Mouse (Mus musculus) lung, embryonic 14.5 days (tissue): ENCODE measurements around the gene Tmem217. TPM values are rescaled to one million over a fixed set of nuclear protein-coding genes. Genes with fewer than 3 reads are reported as not detected.
A peak's percentile ranks its signal among the peaks of the same experiment; 100 is the strongest.
"Not testable (repeated sequence)": the region's sequence is repeated elsewhere in the genome, so short reads cannot be mapped to it uniquely, and the experiment has no call there.

Experiments
- ATAC-seq: fragments of 200-750 bp; cut with Nextera tagmentation; 2 replicates; pipeline ENCODE4 v1.8.0; 2017; ENCODE audit warnings: mild to moderate bottlenecking, moderate TSS enrichment, moderate library complexity; ENCODE audit not compliant: insufficient read depth
- DNase-seq: peaks from one replicate; pipeline ENCODE4 v3.0.0-alpha.2; 2015
- H3K27ac ChIP-seq: fragments of 300-500 bp; sonication (generic); 2 replicates; pipeline ENCODE4 v1.5.1; 2014; ENCODE audit warnings: low read depth, mild to moderate bottlenecking, moderate library complexity
- H3K27me3 ChIP-seq: fragments of 300-500 bp; sonication (generic); 2 replicates; pipeline ENCODE4 v1.6.1; 2014; ENCODE audit warnings: low read length, control low read depth; ENCODE audit not compliant: insufficient read depth
- H3K36me3 ChIP-seq: fragments of 300-500 bp; sonication (generic); 2 replicates; pipeline ENCODE4 v1.6.1; 2014; ENCODE audit warnings: control low read depth; ENCODE audit not compliant: insufficient read depth
- H3K4me1 ChIP-seq: fragments of 300-500 bp; sonication (generic); 2 replicates; pipeline ENCODE4 v1.6.1; 2014; ENCODE audit warnings: antibody characterized with exemption, control low read depth; ENCODE audit not compliant: insufficient read depth
- H3K4me2 ChIP-seq: fragments of 300-500 bp; sonication (generic); 2 replicates; pipeline ENCODE4 v1.6.1; 2014; ENCODE audit warnings: mild to moderate bottlenecking
- H3K4me3 ChIP-seq: fragments of 300-500 bp; sonication (generic); 2 replicates; pipeline ENCODE4 v1.5.1; 2014; ENCODE audit warnings: low read depth, low read length
- H3K9ac ChIP-seq: fragments of 300-500 bp; sonication (generic); 2 replicates; pipeline ENCODE4 v1.6.1; 2014
- H3K9me3 ChIP-seq: fragments of 300-500 bp; sonication (generic); 2 replicates; pipeline ENCODE4 v1.6.1; 2016; ENCODE audit warnings: low read depth, low read length, control low read depth
- CTCF ChIP-seq: IDR thresholded peaks from 2 replicates; pipeline ENCODE4 v1.5.1; 2016; ENCODE audit warnings: antibody characterized with exemption, low read depth
- WGBS: fragments of 180-500 bp; shearing (Covaris S2); extraction: QIAGEN DNeasy Blood & Tissue Kit; methylation state at CpG from one replicate; pipeline ENCODE4 v1.1.7; 2014; 5-methylcytosine and 5-hydroxymethylcytosine counted together
- polyA plus RNA-seq: library from polyadenylated mRNA; unstranded; fragments of >200 nt; fragmentation: Nextera tagmentation; extraction: Ambion mirVana; gene quantifications from 2 replicates; pipeline ENCODE4 v1.2.1, GENCODE M21; 2014

The Tmem217 gene
- polyA plus RNA-seq, 1 experiment from 2014 or later: 0.46 TPM

- ATAC-seq: no peak
- no peak for DNase-seq
- Histone ChIP-seq H3K36me3 (no peaks in the 10 kb centered on the region), H3K9me3 (no peaks in the 10 kb centered on the region), H3K9ac (no peak overlapping the region), H3K27ac (no peak overlapping the region), H3K4me2 (no peak overlapping the region), H3K4me1 (peaks cover 6% of the 10 kb centered on the region; the same call in 1 of the 2 replicates), H3K27me3 (no peaks in the 10 kb centered on the region), H3K4me3 (no peak overlapping the region)
- TF ChIP-seq CTCF: no peak
- WGBS: 91% methylated on average over 11 of the region's 11 CpGs
These were observed 18.3 kb downstream of the Tmem217 start for GRCm38 (mm10) chr17:29533866-29534265.

DNA sequence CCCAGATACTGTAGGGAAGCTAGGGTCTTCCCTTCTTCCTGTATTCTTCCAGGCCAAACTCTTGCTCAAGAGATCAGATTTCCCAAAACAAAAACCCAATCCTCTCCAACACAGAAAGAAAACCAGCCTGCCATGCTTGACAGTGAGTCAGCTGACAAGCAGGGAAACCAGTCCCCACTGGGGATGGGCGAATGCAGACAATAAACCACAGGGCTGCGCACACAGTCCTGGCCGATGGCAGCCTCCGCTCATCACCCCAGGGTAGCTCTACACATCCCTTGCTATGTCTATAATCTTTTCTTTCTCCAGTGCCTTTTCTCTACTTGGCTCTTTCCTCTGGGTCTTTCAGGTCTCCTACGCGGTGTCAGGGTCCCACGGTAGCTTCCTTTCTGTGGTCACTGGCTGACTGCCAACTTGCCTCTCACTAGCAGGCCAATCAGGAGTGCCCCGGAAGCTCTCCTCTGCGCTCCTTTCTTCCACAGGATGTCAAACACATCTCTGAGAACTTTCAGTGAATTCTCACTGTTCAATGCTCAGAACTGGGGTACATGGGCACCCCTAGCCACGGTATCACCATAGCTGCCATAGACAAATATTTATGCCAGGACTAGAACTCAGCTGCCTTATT lies 20.3 kb downstream of the Tmem217 start:
- peaks cover 6% of the 10 kb centered on the region; the same call in 1 of the 2 replicates for H3K4me1 ChIP-seq
- no peaks in the 10 kb centered on the region for H3K36me3 ChIP-seq
- H3K4me3 ChIP-seq: no peak overlapping the region
- no peak overlapping the region for H3K4me2 ChIP-seq
- no peak for TF ChIP-seq CTCF
- ATAC-seq: no peak
- 47% methylated on average over 10 of the region's 10 CpGs for WGBS
- peak; percentile 64 for DNase-seq
- no peak overlapping the region for H3K9ac ChIP-seq
- H3K27me3 ChIP-seq: no peaks in the 10 kb centered on the region
- no peak overlapping the region for H3K27ac ChIP-seq
- H3K9me3 ChIP-seq: no peaks in the 10 kb centered on the region

- no peak overlapping the region for H3K27ac ChIP-seq
- 75% methylated on average over 9 of the region's 9 CpGs for WGBS
- no peak overlapping the region for H3K9ac ChIP-seq
- H3K4me3 ChIP-seq: no peak overlapping the region
- H3K27me3 ChIP-seq: no peaks in the 10 kb centered on the region
- no peaks in the 10 kb centered on the region for H3K9me3 ChIP-seq
- peaks cover 6% of the 10 kb centered on the region; the same call in 1 of the 2 replicates for H3K4me1 ChIP-seq
- no peaks in the 10 kb centered on the region for H3K36me3 ChIP-seq
- DNase-seq: no peak
- ATAC-seq: no peak
- TF ChIP-seq CTCF: peak; percentile 29
- no peak overlapping the region for H3K4me2 ChIP-seq
These were observed 20.9 kb downstream of the Tmem217 start for GRCm38 (mm10) chr17:29531278-29531677.

DNA sequence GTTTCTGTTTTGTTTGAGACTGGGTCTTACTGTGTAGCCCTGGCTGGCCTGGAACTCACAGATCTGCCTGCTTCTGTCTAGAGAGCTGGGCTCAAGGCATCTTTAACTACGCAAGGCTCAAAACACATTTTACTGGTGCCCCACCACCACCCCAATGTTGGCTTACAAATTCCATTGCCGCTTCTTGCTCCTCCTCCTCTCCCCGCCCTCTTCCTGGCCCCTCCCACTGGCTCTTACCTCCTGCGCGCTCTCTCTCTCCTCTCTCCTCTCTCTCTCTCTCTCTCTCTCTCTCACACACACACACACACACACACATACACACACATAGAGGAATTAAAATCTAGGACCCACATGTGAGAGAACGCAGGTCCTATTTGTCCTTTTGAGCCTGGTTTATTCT lies 21.7 kb downstream of the Tmem217 start:
- TF ChIP-seq CTCF: no peak
- Histone ChIP-seq H3K36me3 (no peaks in the 10 kb centered on the region), H3K4me1 (peaks cover 6% of the 10 kb centered on the region; the same call in 1 of the 2 replicates), H3K27me3 (no peaks in the 10 kb centered on the region), H3K4me2 (no peak overlapping the region), H3K9ac (no peak overlapping the region), H3K27ac (no peak overlapping the region), H3K4me3 (no peak overlapping the region), H3K9me3 (peaks cover 3% of the 10 kb centered on the region; the same call in 1 of the 2 replicates)
- ATAC-seq (no peak), DNase-seq (no peak)
- WGBS: 75% methylated on average over 6 of the region's 6 CpGs

DNA sequence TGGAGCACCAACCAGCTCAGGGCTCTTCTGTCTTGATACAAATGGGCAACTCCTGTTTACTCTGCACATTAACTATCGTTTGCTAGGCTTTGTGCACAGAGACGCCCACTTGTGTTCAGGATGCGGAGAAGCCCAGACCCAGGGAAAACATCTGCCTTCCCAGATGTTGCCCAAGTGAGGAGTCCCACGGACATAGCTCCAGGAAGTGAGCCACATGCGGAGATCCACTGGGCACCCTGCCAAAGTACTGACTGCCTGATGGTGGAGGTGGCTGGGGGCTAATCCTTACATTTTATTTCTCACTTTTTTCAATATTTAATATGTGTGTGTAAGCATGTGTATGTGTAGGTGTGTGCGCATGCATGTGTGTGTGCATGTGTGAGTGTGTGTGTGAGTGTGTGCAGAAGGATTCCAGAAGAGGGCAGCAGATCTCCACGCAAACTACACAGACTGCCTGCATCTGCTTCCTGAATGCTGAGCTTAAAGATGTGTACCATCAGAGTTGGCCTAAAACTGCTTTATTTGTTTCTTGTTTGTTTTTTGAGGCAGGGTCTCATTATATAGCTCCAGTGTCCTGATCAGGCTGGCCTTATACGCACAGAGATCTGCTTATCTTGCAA lies 23.5 kb downstream of the Tmem217 start:
- WGBS: 65% methylated on average over 8 of the region's 8 CpGs
- H3K4me3 ChIP-seq: no peak overlapping the region
- H3K9ac ChIP-seq: no peak overlapping the region
- peaks cover 3% of the 10 kb centered on the region; the same call in 1 of the 2 replicates for H3K9me3 ChIP-seq
- H3K4me2 ChIP-seq: no peak overlapping the region
- H3K36me3 ChIP-seq: no peaks in the 10 kb centered on the region
- ATAC-seq (no peak), DNase-seq (peak; percentile 70)
- peaks cover 6% of the 10 kb centered on the region; the same call in 1 of the 2 replicates for H3K4me1 ChIP-seq
- H3K27ac ChIP-seq: no peak overlapping the region
- no peaks in the 10 kb centered on the region for H3K27me3 ChIP-seq
- peak; percentile 68 for TF ChIP-seq CTCF

DNA sequence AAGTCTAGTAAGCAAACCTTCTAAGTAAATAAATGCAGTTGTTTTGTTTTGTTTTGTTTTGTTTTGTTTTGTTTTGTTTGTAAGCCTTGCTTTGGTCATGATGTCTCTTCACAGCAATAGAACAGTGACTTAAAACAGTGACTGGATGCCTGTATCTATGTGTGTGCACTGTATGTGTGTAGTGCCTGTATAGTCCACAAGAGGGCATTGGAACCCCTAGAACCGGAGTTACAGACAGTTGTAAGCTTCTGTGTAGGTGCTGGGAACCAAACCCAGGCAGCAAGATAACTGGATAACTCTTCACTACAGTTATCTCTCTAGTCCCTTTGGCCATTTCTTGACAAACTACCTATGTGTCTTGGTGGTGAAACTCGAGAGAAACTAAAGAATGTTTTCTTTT lies 26.6 kb downstream of the Tmem217 start:
- Histone ChIP-seq H3K9ac (no peak overlapping the region), H3K9me3 (peaks cover 3% of the 10 kb centered on the region; the same call in 1 of the 2 replicates), H3K4me3 (no peak overlapping the region), H3K27ac (no peak overlapping the region), H3K27me3 (no peaks in the 10 kb centered on the region), H3K4me1 (no peaks in the 10 kb centered on the region), H3K4me2 (no peak overlapping the region), H3K36me3 (no peaks in the 10 kb centered on the region)
- ATAC-seq: no peak
- 81% methylated on average over 2 of the region's 2 CpGs for WGBS
- DNase-seq: no peak
- 0 out of 2 replicates have a peak, but pooled peaks have one; percentile 4 for TF ChIP-seq CTCF

DNA sequence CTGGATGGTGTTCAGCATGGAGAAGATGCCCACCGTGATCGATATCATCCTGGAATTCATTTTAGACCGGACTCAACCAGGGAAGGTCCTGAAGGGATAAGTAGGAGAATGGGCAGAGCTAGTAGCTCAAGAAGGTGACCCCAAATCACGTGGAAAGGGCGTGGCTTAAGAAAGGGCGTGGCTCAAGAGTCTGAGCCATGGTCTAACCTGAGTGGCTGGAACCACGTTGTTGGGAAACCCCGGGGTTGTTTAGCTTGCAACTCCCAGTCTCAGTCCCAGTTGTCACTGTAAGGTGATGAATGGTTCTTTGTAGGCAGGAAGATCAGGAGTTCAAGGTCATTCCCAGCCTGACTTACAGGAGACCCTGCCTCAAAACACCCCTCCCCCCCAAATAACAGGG lies 32.5 kb downstream of the Tmem217 start:
- no peak overlapping the region for H3K9ac ChIP-seq
- H3K4me3 ChIP-seq: no peak overlapping the region
- no peaks in the 10 kb centered on the region for H3K27me3 ChIP-seq
- DNase-seq (no peak), ATAC-seq (no peak)
- no peak for TF ChIP-seq CTCF
- no peak overlapping the region for H3K4me2 ChIP-seq
- no peak overlapping the region for H3K27ac ChIP-seq
- no peaks in the 10 kb centered on the region for H3K4me1 ChIP-seq
- H3K9me3 ChIP-seq: no peaks in the 10 kb centered on the region
- H3K36me3 ChIP-seq: no peaks in the 10 kb centered on the region
- WGBS: 67% methylated on average over 8 of the region's 8 CpGs

GRCm38 (mm10) chr17:29518665-29519064 lies 33.5 kb downstream of the Tmem217 start:
- not testable (repeated sequence) for ATAC-seq, H3K36me3 ChIP-seq, H3K9ac ChIP-seq, H3K4me2 ChIP-seq, H3K4me3 ChIP-seq, H3K4me1 ChIP-seq, DNase-seq, H3K27me3 ChIP-seq, H3K27ac ChIP-seq, H3K9me3 ChIP-seq
- WGBS: 80% methylated on average over 5 of the region's 5 CpGs
